Mouse (Mus musculus): ENCODE results near the gene C1qtnf1. TPM values are rescaled to one million over a fixed set of nuclear protein-coding genes. Genes with fewer than 3 reads are reported as not detected.
"Not testable (repeated sequence)": the region's sequence is repeated elsewhere in the genome, so short reads cannot be mapped to it uniquely, and the experiment has no call there.

Gene C1qtnf1
- 29.2 and 32.3 TPM in 2 replicates for polyA plus RNA-seq (2012; rRNA removed)

DNA sequence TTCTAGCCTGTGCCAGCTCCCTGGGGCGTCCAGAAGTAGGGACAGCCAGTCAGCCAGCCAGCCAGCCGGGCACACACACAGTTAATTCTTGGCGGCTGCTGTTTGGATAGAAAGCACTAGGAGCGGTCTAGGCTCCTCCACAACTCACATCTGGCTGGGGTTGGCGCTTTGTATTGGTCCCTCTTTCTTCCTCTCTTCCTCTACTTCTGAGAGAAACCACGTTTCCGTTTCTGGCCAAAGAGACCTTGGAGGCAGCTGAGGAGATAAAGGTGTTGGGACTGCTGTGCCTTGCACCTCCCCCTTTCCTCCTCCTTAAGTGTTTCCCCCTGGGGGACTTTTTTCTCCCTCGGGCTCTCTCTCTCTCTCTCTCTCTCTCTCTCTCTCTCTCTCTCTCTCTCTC is at the start of gene C1qtnf1:
Gene C1qtnf1, plus strand, starts transcription at position 218 of the 400 bp plus-strand sequence.
- no peak for DNase-seq (ENCODE audit: low read depth)

- DNase-seq (ENCODE audit: low read depth), result no peak
Measured at GRCm38 (mm10) chr11:118378656-118379055, 49.3 kb upstream of the C1qtnf1 start.

DNA sequence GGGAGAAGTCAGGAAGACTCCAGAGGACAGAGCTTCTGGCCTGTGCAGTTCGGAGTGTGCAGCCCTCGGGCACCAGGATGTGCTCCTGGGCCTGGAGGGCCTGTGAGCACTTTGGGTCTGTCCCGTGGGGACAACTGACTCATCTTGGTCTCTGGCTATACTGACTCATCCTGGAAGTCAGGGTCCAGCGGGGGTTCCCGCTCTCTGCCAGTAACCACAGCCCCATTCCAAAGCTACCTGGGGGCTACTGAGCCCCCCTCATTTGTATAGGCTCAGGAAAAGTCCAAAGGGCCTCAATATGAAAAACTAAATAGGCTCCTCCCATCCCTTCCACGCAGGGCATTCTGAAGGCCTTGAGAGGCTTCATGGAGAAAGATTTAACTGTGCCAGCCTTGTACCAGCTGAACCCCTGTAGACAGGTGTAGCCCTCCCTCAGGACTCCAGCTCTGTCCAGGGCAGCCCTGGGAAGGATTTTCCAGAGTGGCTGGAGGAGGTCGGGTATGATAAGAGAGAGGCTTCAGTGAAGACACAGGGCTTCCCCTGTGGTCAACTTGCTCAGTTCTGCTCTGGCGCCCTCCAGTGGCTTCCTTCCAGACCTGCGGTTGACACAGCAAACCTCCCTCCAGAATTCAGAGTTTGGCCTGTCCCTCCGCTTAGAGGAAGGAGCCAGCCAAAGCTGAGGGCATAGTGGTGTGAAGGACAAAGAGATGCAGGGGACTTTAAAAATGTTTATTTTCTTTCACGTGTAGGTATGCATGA is 48.6 kb upstream of the C1qtnf1 start:
- DNase-seq (ENCODE audit: low read depth), result no peak

- DNase-seq (ENCODE audit: low read depth), result not testable (repeated sequence)
Measured at GRCm38 (mm10) chr11:118387816-118388215, 40.2 kb upstream of the C1qtnf1 start.

- DNase-seq (ENCODE audit: low read depth), result no peak
Measured at GRCm38 (mm10) chr11:118393991-118394390, 34.0 kb upstream of the C1qtnf1 start.

GRCm38 (mm10) chr11:118394538-118394937 is 33.5 kb upstream of the C1qtnf1 start:
- no peak for DNase-seq (ENCODE audit: low read depth)

DNA sequence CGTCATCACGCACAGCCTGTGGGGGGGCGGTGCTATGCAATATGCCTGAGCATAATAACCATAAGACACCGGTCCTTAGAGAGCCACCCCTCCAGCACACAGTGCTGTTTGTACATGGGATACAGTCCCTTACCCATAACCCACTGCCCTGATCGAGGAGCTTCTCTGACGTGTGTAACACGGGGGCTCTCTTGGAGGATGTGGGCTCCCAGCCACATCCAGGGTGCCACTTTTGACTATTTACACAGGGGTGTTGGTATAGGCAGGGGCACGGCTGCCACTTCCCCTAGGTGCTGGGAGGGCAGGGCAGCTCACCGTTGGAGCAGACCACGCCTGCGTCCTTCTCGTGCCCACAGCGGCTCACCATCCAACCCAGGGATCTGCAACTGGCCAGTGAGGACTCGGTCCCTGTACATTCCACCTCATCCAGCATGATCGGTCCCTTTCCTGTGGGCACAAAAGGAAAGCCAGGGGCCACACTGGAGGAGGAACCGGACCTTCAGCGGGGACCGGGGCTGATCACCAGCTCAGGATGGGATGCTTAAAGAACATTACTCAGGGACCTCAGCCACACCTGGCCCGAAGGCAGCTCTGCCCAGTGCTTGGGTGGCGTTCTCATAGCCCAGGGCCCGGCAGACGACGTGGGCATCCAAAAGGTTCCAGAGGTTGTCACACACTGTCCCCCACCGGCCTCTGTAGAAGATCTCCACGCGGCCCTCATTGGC is 30.0 kb upstream of the C1qtnf1 start:
- DNase-seq (ENCODE audit: low read depth), result no peak

- no peak for DNase-seq (ENCODE audit: low read depth)
Measured at GRCm38 (mm10) chr11:118399891-118400565, 28.0 kb upstream of the C1qtnf1 start.

DNA sequence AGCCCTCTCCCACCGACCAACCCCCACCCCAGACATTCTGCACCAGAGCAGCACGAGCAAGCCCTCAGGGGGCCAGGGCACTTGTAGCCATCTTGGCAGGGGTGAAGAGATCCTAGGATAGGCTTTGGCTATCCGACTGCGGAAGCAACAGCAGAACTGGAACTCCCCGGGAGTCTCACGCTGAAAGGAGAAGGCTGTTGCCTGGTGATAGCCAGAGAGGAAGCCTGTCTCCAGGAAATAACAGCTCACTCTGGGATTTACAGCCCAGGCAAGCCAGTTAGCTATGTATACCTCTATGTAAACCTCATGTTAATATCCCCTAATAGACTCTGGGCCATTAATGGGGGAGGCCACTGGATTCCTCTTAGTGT is 27.5 kb upstream of the C1qtnf1 start:
- no peak for DNase-seq (ENCODE audit: low read depth)

DNA sequence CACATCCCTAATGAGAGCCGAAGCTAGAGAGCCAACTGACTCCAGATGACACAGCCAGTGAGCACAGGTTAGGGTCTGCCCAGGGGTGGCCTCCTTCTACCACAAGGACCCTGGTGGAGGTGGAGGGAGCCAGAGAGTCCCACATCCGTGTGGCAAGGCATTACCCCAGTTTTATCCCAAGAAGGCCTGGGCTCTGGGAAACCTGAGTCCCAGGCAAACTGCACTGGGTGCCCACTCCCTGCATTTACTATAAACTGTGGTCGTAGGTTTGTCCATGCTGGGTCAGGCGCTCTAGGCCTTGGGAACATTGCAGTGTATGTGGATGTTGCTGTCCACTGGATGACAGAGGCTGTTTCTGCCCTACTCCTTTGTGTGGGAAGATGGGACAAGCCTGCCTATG is 26.8 kb upstream of the C1qtnf1 start:
- no peak for DNase-seq (ENCODE audit: low read depth)

DNA sequence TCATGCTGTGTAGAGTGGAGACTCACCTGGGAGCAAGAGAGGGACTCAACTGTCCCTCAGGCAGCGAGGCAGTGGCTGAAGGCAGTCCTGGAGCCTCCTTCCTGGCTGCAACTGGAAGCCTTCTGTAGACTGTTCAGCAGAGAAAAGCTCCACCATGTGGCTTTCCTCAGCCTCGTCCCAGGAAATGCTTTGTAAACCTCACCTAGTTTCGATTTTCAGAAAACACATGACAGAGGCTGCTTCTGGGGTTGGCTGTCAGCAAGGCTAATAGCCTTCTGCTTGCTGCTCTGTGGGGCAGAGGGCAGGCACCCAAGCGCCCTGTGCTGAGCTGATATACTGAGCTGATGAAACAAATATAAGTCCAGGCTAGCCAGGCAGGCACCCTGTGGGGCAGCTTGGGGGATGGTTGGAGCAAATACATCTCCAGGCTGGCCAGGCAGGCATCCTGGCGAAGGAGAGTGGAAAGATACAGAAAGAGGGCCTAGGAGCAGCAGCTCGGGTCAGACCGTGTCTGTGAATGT is 26.2 kb upstream of the C1qtnf1 start, which contains the start of gene Lgals3bp:
Gene Lgals3bp, minus strand, starts transcription at position 333 of the 521 bp plus-strand sequence.
- DNase-seq (ENCODE audit: low read depth), result no peak

GRCm38 (mm10) chr11:118403183-118403582 is 24.8 kb upstream of the C1qtnf1 start:
- no peak for DNase-seq (ENCODE audit: low read depth)

DNA sequence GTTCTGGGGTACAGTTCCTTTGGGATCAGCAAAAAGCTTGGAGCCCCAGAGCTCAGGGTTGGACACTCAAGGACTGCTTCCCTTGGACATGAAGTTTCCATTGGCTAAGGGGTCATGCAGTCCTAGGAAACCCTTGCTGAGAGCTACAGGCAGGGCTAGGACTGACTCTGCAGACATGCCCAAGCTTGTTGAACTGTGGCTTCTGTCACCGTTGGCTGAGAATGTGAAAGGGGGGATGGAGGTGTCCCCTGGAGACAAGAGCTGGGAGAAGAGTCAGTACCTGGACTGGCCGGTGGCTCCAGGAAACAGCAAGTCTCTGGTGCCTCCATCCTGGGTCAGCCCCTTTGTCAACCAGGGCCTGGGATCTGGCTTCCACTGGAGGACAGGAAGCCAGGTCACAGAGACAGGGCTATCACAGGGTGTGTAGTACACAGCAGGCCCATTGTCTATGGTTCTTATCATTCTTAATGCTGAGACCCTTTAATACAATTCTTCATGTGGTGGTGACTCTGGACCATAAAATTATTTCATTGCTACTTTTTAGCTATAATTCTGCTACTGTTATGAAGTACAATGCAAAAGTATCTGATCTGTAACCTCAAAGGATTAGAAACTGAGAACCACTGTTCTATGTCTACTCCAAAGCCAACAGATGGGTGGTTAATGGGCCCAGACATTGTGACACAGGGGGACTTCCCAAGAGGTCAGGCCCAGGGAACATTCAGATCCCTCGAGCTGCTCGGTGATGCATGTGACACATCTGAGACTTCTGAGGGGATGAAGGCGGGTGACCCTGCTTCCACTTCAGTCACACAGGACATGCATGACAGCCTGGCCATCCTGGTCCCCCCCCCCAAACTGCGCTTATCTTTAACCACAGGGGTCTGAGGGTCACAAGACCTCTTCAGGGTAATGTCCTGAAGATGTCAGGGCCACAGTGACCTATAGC is 23.8 kb upstream of the C1qtnf1 start:
- no peak for DNase-seq (ENCODE audit: low read depth)

GRCm38 (mm10) chr11:118405311-118405710 is 22.7 kb upstream of the C1qtnf1 start:
- DNase-seq (ENCODE audit: low read depth), result no peak

- no peak for DNase-seq (ENCODE audit: low read depth)
Measured at GRCm38 (mm10) chr11:118406521-118406920, 21.5 kb upstream of the C1qtnf1 start.

DNA sequence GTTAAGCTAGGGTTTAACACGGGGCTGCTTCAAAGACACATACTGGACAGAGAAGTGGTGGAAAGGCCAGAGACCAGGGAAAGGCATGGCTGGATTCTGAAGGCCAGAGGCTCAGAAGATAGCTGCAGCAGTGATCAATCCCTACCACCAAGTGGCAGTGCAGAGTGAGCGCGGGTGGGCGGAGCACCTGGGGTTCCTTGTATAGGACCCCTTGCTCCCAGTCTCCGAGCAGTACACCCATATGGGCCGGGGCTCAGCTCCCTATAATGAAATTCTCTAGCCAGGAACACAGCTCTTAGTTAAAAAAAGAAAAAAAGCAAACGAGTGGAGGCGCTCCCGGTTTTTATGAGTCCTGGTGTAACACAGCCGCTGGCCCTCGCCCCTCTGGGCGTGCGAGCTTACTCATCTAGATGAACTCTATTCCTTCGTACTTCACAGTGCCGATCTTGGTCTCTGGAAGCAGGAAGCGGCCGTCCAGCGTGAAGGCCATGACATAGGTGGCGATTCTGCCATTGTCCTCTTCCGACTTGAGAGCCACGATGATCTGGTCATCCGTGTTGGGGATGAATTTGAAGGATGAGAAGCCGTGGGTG is 20.6 kb upstream of the C1qtnf1 start:
- DNase-seq (ENCODE audit: low read depth), result no peak

DNA sequence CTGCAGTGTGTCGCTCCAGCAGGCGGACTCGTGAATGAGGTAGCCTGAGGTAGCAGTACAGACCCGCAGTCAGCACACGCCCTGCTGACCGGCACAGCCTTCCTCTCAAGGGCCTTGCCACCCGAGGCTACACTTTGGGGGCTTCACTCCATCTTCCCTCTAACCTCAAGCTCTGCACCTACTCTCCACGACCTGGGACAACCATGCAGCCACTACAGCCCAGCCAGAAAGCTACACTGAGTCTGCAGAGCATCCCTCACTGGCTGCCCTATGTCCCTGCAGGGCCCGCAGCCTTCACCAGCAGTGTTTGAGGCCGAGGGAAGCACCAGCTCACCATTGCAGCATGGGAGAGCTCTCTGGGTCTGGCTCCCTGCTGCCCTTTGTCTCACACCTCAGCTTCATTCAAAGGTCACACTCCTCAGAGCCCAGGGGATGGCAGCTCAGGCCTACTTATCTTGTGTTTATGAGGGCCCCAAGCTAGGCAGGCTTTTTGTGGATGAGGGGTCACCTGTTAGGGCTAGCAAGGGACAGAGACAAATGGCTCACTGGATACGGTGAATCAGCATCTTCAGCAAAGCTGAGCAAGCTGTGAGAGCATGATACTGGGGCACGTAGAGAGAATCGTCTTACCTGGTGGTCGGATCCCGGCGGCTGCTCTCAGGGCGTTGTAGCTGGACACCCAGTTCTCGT is 19.8 kb upstream of the C1qtnf1 start:
- no peak for DNase-seq (ENCODE audit: low read depth)

DNA sequence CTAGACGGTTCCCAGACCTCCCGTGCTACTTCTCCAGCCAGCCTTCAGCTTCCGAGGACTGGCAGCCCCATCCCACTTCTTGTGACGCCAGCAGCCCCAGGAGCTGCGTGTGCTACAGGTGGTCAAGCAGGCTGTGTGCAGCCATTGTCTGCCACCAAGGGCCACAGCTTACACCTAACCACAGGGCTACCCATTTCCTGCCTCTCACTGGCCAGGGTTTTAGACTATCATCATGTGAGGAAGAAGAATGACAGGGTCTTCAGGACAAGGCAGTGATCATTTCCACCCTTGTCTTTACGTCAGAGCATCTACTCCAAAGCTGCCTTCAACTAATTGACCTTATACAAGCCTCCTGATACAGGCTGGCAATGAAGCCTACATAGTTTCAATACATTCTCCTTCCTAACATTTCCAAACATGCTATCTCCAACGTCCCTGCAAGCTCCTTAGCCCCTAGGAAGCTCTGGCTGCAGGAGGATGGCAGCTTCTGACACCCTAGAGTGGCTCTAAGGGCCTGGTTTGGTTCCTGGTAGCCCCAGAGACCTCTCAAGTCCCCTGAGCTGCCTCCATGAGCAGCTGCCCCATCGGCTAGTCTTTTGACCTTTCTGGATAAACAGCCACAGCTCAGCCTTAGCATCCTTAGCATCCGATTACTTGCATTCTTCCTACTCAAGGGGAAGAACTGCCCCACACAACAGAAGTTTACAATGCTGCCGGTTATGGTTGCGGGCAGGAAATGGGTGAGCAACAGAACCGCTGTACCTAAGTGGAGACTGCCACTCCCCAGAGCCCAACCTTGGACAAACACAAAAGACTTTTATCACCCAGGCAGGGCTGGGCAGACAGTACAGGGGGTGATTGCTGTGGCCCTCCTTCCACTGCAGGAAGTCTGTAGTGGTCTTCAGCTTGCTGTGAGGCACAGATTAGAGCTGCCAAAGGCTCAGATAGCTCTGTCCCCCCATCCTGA is 18.6 kb upstream of the C1qtnf1 start:
- no peak for DNase-seq (ENCODE audit: low read depth)

- DNase-seq (ENCODE audit: low read depth), result no peak
Measured at GRCm38 (mm10) chr11:118410073-118410444, 17.9 kb upstream of the C1qtnf1 start.
